Mouse (Mus musculus) frontal cortex, postnatal 10 days (tissue): ENCODE measurements around the gene Kcnk13.

Experiments used
- DNase-seq, 2 experiments: peaks; one replicate each; pipeline ENCODE4 v3.0.0; 2022; ENCODE audit warnings: low spot score in 2 of 2, mixed read lengths in 1 of 2

Gene Kcnk13

GRCm38 (mm10) chr12:99964301-99965202 is at the start of gene Kcnk13:
Gene Kcnk13, plus strand, starts transcription at chr12:99964499.
- DNase-seq = peak in 1 of 2 experiments; percentile 60

- DNase-seq = no peak
Measured at GRCm38 (mm10) chr12:99917800-99918427, 46.4 kb upstream of the Kcnk13 start.

GRCm38 (mm10) chr12:99919636-99920035 is 44.7 kb upstream of the Kcnk13 start:
- DNase-seq = no peak

GRCm38 (mm10) chr12:99921045-99921444 is 43.3 kb upstream of the Kcnk13 start:
- no peak for DNase-seq

GRCm38 (mm10) chr12:99923131-99923606 is 41.1 kb upstream of the Kcnk13 start:
- no peak for DNase-seq

GRCm38 (mm10) chr12:99923703-99924102 is 40.6 kb upstream of the Kcnk13 start:
- DNase-seq = no peak

GRCm38 (mm10) chr12:99928311-99928710 is 36.0 kb upstream of the Kcnk13 start:
- DNase-seq = no peak

GRCm38 (mm10) chr12:99929160-99929559 is 35.1 kb upstream of the Kcnk13 start:
- DNase-seq = no peak

- DNase-seq = no peak
Measured at GRCm38 (mm10) chr12:99932245-99932644, 32.1 kb upstream of the Kcnk13 start.

- DNase-seq = no peak
Measured at GRCm38 (mm10) chr12:99933630-99934029, 30.7 kb upstream of the Kcnk13 start.

- no peak for DNase-seq
Measured at GRCm38 (mm10) chr12:99935403-99935802, 28.9 kb upstream of the Kcnk13 start.

GRCm38 (mm10) chr12:99938476-99938875 is 25.8 kb upstream of the Kcnk13 start:
- DNase-seq = no peak

GRCm38 (mm10) chr12:99939179-99939578 is 25.1 kb upstream of the Kcnk13 start:
- no peak for DNase-seq

- DNase-seq = no peak
Measured at GRCm38 (mm10) chr12:99940704-99941103, 23.6 kb upstream of the Kcnk13 start.

GRCm38 (mm10) chr12:99942441-99942840 is 21.9 kb upstream of the Kcnk13 start:
- DNase-seq = no peak

- DNase-seq = peak in 1 of 2 experiments; percentile 48
Measured at GRCm38 (mm10) chr12:99952928-99953327, 11.4 kb upstream of the Kcnk13 start.

- no peak for DNase-seq
Measured at GRCm38 (mm10) chr12:99956411-99956810, 7.9 kb upstream of the Kcnk13 start.

GRCm38 (mm10) chr12:99958068-99959060 is 5.9 kb upstream of the Kcnk13 start:
- no peak for DNase-seq

GRCm38 (mm10) chr12:99959291-99959690 is 5.0 kb upstream of the Kcnk13 start:
- no peak for DNase-seq

GRCm38 (mm10) chr12:99959930-99960329 is 4.4 kb upstream of the Kcnk13 start:
- no peak for DNase-seq

GRCm38 (mm10) chr12:99960675-99961074 is 3.6 kb upstream of the Kcnk13 start:
- DNase-seq = no peak
